Mouse (Mus musculus) lung, embryonic 14.5 days (tissue): ENCODE results near the gene Ptprm. TPM values are rescaled to one million over a fixed set of nuclear protein-coding genes. Genes with fewer than 3 reads are reported as not detected.

Source experiments
- ATAC-seq: fragments of 200-750 bp; cut with Nextera tagmentation; 2 replicates; pipeline ENCODE4 v1.8.0; 2017; ENCODE audit warnings: mild to moderate bottlenecking, moderate TSS enrichment, moderate library complexity; ENCODE audit not compliant: insufficient read depth
- DNase-seq: peaks from one replicate; pipeline ENCODE4 v3.0.0-alpha.2; 2015
- H3K27ac ChIP-seq: fragments of 300-500 bp; sonication (generic); 2 replicates; pipeline ENCODE4 v1.5.1; 2014; ENCODE audit warnings: low read depth, mild to moderate bottlenecking, moderate library complexity
- H3K27me3 ChIP-seq: fragments of 300-500 bp; sonication (generic); 2 replicates; pipeline ENCODE4 v1.6.1; 2014; ENCODE audit warnings: low read length, control low read depth; ENCODE audit not compliant: insufficient read depth
- H3K36me3 ChIP-seq: fragments of 300-500 bp; sonication (generic); 2 replicates; pipeline ENCODE4 v1.6.1; 2014; ENCODE audit warnings: control low read depth; ENCODE audit not compliant: insufficient read depth
- H3K4me1 ChIP-seq: fragments of 300-500 bp; sonication (generic); 2 replicates; pipeline ENCODE4 v1.6.1; 2014; ENCODE audit warnings: antibody characterized with exemption, control low read depth; ENCODE audit not compliant: insufficient read depth
- H3K4me2 ChIP-seq: fragments of 300-500 bp; sonication (generic); 2 replicates; pipeline ENCODE4 v1.6.1; 2014; ENCODE audit warnings: mild to moderate bottlenecking
- H3K4me3 ChIP-seq: fragments of 300-500 bp; sonication (generic); 2 replicates; pipeline ENCODE4 v1.5.1; 2014; ENCODE audit warnings: low read depth, low read length
- H3K9ac ChIP-seq: fragments of 300-500 bp; sonication (generic); 2 replicates; pipeline ENCODE4 v1.6.1; 2014
- H3K9me3 ChIP-seq: fragments of 300-500 bp; sonication (generic); 2 replicates; pipeline ENCODE4 v1.6.1; 2016; ENCODE audit warnings: low read depth, low read length, control low read depth
- CTCF ChIP-seq: IDR thresholded peaks from 2 replicates; pipeline ENCODE4 v1.5.1; 2016; ENCODE audit warnings: antibody characterized with exemption, low read depth
- whole genome bisulfite sequencing: fragments of 180-500 bp; shearing (Covaris S2); extraction: QIAGEN DNeasy Blood & Tissue Kit; methylation state at CpG from one replicate; pipeline ENCODE4 v1.1.7; 2014; 5-methylcytosine and 5-hydroxymethylcytosine counted together
- polyA plus RNA-seq: library from polyadenylated mRNA; unstranded; fragments of >200 nt; fragmentation: Nextera tagmentation; extraction: Ambion mirVana; gene quantifications from 2 replicates; pipeline ENCODE4 v1.2.1, GENCODE M21; 2014

Ptprm gene
- polyA plus RNA-seq, 1 experiment from 2014 or later = 45.4 TPM

DNA sequence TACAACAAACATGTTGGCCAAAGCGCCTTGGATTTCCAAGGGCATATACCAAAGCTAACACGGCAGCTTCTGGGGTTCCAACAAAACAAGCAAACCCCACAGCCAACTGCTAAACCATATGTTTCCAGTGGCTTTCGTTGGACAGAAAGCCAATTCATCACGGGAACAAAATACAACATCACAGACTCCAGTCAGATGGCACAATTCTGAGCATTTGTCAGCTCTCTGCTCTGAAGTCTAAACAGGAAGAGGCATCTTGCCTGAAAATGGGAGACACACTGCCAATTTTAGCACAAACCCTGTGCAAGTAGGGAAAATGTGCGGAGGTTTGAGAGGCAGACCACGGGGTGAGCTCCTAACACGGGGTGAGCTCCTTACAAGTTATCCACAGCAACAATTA is 226.7 kb downstream of the Ptprm start:
- H3K9ac ChIP-seq = no peak overlapping the region
- no peak overlapping the region for H3K4me2 ChIP-seq
- H3K27ac ChIP-seq = no peak overlapping the region
- ATAC-seq (no peak), DNase-seq (peak; percentile 60)
- H3K4me1 ChIP-seq = peaks cover 9% of the 10 kb centered on the region; the same call in 1 of the 2 replicates
- H3K4me3 ChIP-seq = no peak overlapping the region
- H3K9me3 ChIP-seq = no peaks in the 10 kb centered on the region
- H3K36me3 ChIP-seq = no peaks in the 10 kb centered on the region
- WGBS = 47% methylated on average over 7 of the region's 7 CpGs
- TF ChIP-seq CTCF = no peak
- no peaks in the 10 kb centered on the region for H3K27me3 ChIP-seq

DNA sequence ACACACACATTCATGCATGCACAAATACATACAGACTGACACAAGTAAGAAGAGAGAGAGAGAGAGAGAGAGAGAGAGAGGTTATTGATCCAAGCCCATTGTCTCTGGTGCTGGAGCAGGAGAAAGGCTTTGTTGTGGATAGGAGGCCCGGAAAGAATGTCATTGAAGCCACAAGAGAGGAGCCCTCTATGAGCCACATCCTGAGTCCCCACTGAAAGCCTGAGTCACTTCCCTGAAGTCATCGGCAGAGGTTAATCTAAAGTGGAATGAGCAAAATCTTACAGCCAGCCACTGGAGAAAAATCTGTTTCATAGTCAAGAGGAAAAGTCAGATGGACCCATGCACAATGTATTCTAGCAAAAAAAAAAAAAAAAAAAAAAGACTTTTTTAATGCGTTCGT is 228.7 kb downstream of the Ptprm start:
- 75% methylated on average over 4 of the region's 4 CpGs for WGBS
- TF ChIP-seq CTCF = no peak
- H3K4me2 ChIP-seq = no peak overlapping the region
- H3K9ac ChIP-seq = no peak overlapping the region
- ATAC-seq = no peak
- peaks cover 13% of the 10 kb centered on the region; the same call in 1 of the 2 replicates for H3K4me1 ChIP-seq
- H3K9me3 ChIP-seq = no peaks in the 10 kb centered on the region
- no peaks in the 10 kb centered on the region for H3K27me3 ChIP-seq
- H3K36me3 ChIP-seq = no peaks in the 10 kb centered on the region
- no peak overlapping the region for H3K27ac ChIP-seq
- no peak overlapping the region for H3K4me3 ChIP-seq
- no peak for DNase-seq

DNA sequence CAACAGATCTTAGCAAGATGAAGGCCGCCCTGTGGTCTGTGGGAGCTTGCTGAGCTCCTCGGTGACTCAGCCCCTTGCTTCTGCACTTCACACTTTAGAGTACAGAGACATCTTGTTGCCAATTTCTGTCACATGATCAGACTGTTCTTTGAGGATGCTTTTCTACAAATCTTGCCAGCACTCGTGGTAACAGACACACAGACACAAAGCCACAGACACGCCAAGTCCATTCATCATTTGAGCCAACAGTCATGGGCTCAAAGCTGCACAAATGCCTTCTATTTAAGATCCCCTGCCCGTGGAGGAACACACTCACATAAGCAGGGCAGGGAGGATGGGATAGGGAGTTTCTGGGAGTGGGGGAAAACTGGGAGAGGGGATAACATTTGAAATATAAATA is 230.0 kb downstream of the Ptprm start:
- H3K27ac ChIP-seq = no peak overlapping the region
- DNase-seq = peak; percentile 38
- H3K4me2 ChIP-seq = no peak overlapping the region
- H3K27me3 ChIP-seq = no peaks in the 10 kb centered on the region
- H3K9me3 ChIP-seq = no peaks in the 10 kb centered on the region
- 50% methylated on average over 5 of the region's 5 CpGs for WGBS
- no peak overlapping the region for H3K9ac ChIP-seq
- H3K4me3 ChIP-seq = no peak overlapping the region
- H3K4me1 ChIP-seq = peaks cover 13% of the 10 kb centered on the region; the same call in 1 of the 2 replicates
- TF ChIP-seq CTCF = no peak
- no peak for ATAC-seq
- no peaks in the 10 kb centered on the region for H3K36me3 ChIP-seq

DNA sequence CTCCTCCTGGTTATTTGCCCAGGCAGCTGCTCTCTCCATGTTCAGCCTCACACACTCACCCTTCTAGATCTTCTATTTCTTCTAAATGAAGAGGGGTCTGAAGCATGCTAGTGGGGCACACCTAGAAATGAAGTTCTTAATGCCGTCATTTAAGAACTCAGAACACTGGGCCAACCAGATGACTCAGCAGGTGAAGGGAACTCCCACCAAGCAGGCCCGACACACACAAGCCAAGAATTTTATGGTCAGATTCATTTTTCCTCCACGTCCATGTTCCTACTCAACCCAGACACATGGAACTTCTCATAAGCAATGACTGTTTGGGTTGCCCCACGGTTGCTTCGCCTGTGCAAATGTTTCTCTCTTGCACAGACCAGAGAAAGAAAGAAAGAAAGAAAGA is 230.5 kb downstream of the Ptprm start:
- no peaks in the 10 kb centered on the region for H3K9me3 ChIP-seq
- H3K36me3 ChIP-seq = no peaks in the 10 kb centered on the region
- peaks cover 13% of the 10 kb centered on the region; the same call in 1 of the 2 replicates for H3K4me1 ChIP-seq
- no peak overlapping the region for H3K4me3 ChIP-seq
- WGBS = 71% methylated on average over 5 of the region's 5 CpGs
- no peaks in the 10 kb centered on the region for H3K27me3 ChIP-seq
- H3K4me2 ChIP-seq = no peak overlapping the region
- ATAC-seq = no peak
- no peak for DNase-seq
- no peak overlapping the region for H3K27ac ChIP-seq
- TF ChIP-seq CTCF = no peak
- H3K9ac ChIP-seq = no peak overlapping the region

DNA sequence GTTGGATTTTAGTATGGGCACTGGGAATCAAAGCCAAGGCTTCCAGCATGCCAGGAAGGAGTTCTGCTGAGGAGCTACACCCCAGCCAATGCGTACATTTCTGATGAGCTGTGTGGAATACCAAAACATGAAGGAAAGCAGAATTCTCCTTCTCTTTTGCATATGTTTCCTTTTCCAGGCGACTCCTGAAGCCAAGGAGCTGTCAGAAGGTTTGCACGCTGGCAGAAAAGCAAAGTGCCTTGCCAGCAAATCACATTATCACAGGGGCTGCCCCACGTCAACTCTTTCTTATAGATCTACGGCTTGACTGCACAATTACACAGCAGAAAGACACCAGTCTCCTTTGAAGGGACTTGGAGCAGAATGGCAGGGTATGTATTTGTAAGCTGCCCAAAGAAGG is 233.4 kb downstream of the Ptprm start:
- H3K4me1 ChIP-seq = peaks cover 7% of the 10 kb centered on the region
- H3K27me3 ChIP-seq = no peaks in the 10 kb centered on the region
- no peak overlapping the region for H3K4me2 ChIP-seq
- ATAC-seq (peak; percentile 22; the same call in 1 of the 2 replicates), DNase-seq (peak; percentile 66)
- no peak overlapping the region for H3K4me3 ChIP-seq
- H3K9ac ChIP-seq = no peak overlapping the region
- no peak for TF ChIP-seq CTCF
- no peak overlapping the region for H3K27ac ChIP-seq
- no peaks in the 10 kb centered on the region for H3K9me3 ChIP-seq
- no peaks in the 10 kb centered on the region for H3K36me3 ChIP-seq
- WGBS = 50% methylated on average over 5 of the region's 5 CpGs

DNA sequence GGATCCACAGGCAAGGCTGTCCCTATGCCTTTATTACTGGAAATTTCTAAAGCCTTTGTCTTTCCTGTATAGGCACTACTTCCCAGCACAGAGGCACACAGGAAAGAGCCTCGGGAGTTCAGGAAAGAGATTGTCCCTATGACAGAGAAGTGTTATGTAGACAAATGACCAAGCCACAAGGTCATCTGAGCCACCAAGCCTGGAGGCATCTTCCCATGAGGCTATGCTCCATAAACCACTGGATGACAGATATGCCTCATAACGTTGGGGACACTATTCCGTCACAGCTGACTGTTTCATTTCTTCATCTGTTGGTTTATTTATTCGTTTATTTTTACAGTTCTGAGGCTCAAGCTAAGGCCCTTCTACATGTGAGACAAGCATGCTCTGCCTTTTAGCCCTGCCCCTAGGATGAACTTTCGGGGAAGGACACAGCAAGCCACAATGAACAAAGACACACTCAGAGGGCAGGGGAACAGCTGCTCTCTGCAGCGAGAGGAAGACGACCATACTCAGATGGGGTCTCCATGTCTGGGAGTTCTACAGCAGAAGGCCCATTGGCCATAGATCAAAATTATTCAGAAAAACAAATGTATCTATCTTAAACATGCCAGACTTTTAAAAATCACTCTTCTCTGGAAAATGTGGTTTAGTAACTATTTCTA is 235.4 kb downstream of the Ptprm start:
- no peaks in the 10 kb centered on the region for H3K27me3 ChIP-seq
- ATAC-seq = 0 out of 2 replicates have a peak, but pooled peaks have one; percentile 21
- no peak overlapping the region for H3K27ac ChIP-seq
- DNase-seq = no peak
- no peak overlapping the region for H3K4me3 ChIP-seq
- no peaks in the 10 kb centered on the region for H3K9me3 ChIP-seq
- no peak overlapping the region for H3K9ac ChIP-seq
- TF ChIP-seq CTCF = no peak
- H3K4me1 ChIP-seq = peaks cover 7% of the 10 kb centered on the region
- WGBS = 44% methylated on average over 7 of the region's 7 CpGs
- H3K36me3 ChIP-seq = no peaks in the 10 kb centered on the region
- H3K4me2 ChIP-seq = no peak overlapping the region

DNA sequence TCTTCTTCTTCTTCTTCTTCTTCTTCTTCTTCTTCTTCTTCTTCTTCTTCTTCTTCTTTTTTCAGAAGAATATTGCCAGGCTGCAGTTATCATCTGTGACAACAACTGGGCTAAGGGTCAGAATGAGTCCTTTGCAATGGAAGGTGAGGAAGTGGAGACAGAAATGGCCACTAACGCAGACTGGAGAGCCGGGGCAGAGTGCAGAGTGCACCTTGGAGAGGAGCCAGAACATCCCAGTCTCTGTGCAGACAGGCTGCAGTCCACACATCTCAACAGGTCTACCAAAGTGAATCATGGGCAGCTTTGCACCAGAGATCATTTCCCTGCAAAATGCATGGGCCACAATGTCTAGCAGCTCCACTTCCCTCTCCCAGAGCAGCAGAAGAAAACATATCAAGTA is 239.4 kb downstream of the Ptprm start:
- H3K4me1 ChIP-seq = no peaks in the 10 kb centered on the region; the same call in none of the 2 replicates
- H3K4me2 ChIP-seq = no peak overlapping the region
- no peak overlapping the region for H3K9ac ChIP-seq
- DNase-seq (no peak), ATAC-seq (no peak)
- no peak for TF ChIP-seq CTCF
- no peaks in the 10 kb centered on the region for H3K36me3 ChIP-seq
- H3K27ac ChIP-seq = no peak overlapping the region
- H3K9me3 ChIP-seq = no peaks in the 10 kb centered on the region
- H3K27me3 ChIP-seq = no peaks in the 10 kb centered on the region
- H3K4me3 ChIP-seq = no peak overlapping the region
- WGBS = 56% methylated on average over 2 of the region's 2 CpGs

DNA sequence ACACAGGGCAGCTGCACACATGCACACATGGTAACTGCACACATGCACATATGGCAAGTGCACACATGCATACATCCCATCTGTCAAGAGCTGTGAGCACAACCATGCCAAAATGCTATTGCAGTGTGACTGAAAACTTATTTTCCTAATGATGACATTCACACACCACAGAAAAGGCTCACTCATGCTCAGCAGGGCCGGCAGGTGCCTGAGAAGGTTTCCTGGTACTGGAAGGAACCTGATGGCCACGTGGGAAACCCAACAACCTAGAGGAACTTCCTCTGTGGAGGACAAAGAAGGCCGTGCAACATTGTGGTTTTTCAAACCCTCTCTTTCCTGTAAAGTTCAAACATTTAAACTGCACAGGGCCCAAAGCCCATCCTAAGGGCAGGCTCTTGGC is 241.6 kb downstream of the Ptprm start:
- no peaks in the 10 kb centered on the region for H3K9me3 ChIP-seq
- DNase-seq = no peak
- no peak overlapping the region for H3K4me3 ChIP-seq
- TF ChIP-seq CTCF = no peak
- H3K4me1 ChIP-seq = no peaks in the 10 kb centered on the region
- no peaks in the 10 kb centered on the region for H3K36me3 ChIP-seq
- no peak overlapping the region for H3K9ac ChIP-seq
- no peak overlapping the region for H3K27ac ChIP-seq
- no peak for ATAC-seq
- WGBS = 70% methylated on average over 3 of the region's 3 CpGs
- no peaks in the 10 kb centered on the region for H3K27me3 ChIP-seq
- H3K4me2 ChIP-seq = no peak overlapping the region
